Mouse (Mus musculus) left cerebral cortex, postnatal 4 days (tissue): ENCODE results near the gene Blm. TPM values are rescaled to one million over a fixed set of nuclear protein-coding genes. Genes with fewer than 3 reads are reported as not detected.

ENCODE experiments used
- DNase-seq: peaks from one replicate; pipeline ENCODE4 v3.0.0-alpha.2; 2022
- intact Hi-C: fragments of 180-260 bp; cut with DNase I; formaldehyde crosslinking; loops from one replicate; pipeline ENCODE4 v1.15.1; 2025
- total RNA-seq, 2 experiments: library from RNA; stranded (reverse); gene quantifications; 2 replicates each; pipeline ENCODE4 v1.2.3; 2021

The Blm gene
- total RNA-seq, 2 experiments from 2014 or later: 10.6 to 11.9 TPM

DNA sequence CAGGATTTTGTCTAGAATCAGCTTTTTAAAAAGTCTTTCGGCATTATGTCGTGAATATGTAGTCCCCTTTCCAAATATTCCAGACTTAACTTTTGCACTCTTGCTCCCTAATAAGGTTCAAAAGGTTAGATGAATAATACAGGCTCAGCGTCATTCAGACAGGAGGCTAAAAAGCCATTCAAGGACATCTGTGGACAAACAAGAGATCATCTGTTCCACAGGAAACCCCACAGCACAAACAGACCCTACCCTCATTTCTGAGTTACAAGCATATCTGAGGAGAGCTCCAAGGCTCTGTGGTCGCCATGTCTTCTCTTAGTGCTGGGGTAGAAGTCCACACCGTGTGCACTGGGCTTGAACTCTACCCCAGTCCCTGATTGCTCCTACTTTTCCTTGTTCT, 70.1 kb downstream of the Blm start:
- no peak for DNase-seq
- intact Hi-C loops: no loop called here

DNA sequence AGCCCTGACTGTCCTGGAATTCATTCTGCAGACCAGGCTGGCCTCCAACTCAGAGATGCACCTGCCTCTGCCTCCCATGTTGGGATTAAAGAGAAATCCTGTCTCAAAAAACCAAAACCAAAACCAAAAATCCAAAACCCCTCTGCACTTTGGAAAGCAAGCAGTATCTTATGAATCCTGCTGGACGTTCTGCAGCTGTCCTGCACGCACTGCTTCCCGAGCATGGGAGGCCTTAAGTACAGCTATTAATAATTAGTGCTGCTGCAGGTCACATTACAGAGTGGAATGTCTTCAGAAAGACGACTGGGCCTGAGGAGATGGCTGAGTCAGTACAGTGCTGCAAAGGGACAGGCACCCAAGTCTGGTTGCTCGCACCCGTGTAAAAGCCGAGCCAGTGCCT, 73.0 kb downstream of the Blm start:
- intact Hi-C loops: no loop called here
- no peak for DNase-seq

DNA sequence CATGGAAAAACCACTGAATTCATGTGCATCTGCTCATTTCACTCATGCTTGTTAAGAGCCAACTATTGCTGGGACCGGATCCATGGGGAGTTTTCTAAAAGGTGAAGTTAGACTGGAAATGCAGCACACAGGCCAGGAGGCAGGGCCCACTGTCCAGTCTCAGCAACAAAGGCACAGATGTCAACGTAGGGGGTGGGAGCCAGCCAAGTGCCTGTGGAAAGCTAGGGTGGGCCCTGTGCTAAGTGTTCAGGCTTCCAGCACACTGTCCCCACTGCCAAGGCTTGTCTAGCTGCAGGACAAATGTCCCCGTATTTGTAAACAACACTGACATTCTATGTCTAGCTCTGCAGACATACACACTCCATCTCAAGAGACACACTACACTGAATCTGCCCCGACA, 74.0 kb downstream of the Blm start:
- intact Hi-C loops: no loop called here
- no peak for DNase-seq

DNA sequence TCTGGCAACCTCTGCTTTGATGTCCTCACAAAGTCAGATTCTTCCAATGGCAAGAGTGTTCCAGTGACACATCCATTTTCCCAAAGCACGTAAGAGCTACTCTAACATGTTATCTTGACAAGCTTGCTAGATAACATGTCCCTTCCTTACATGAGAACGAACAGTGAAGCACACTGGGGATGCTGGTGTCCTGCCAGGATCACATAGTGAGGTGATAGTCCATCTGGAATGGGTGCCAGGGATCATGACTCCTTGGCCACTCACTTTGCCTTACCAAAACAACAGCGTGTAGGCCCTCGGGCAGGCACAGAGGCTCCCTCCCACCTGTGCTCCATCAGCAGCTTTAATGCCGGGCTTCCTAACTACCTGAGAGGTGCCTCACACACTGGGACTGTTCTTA, 74.7 kb downstream of the Blm start:
- no peak for DNase-seq
- intact Hi-C loops: no loop called here

DNA sequence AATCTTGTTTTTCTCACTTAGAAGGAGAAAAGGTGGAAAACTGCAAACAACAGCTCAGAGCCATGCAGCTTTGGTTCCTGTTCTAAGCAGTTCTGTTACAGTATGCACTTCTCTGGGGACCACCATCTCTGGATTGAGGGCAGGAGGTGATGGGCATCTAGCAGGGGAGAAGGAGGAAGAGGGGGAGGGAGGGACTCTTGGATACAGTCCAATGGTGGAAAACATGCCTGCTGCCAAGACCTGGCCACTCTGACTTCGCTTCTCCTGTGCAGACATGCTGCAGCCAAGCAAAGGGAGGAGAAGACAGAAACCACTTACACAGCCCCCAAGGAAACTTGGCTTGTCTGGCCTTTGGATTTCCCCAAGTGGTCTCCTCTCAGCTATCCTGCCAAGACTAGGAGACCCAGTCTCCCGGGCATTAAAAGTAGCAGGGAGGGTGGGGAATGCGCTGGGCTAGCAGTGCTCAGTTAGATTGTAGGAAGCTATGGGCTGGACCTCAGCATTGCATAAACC, 77.0 kb downstream of the Blm start:
- intact Hi-C loops: no loop called here
- DNase-seq: peak; percentile 29

DNA sequence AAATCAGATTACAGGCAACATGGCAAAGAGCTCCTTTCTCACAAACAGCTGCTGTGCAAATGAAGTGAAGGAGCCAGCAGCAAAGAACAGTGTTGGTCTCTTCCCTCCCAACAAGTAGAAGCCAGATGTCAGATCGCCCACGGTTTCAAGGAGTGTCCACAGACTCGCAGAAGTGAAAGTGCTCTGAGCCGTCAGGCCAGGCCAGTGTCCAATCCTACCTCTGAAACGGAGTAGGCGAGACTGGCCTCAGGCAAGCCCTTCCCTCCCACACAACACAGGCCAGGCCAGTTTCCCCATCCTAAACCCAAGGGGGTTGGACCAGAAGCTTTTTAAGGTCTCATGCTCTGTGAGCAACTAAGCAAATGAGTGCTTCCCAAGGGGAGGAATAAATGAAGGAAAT, 77.7 kb downstream of the Blm start:
- intact Hi-C loops: no loop called here
- no peak for DNase-seq

GRCm38 (mm10) chr7:80456327-80456726, 78.6 kb downstream of the Blm start:
- no peak for DNase-seq
- intact Hi-C loops: no loop called here

- no peak for DNase-seq
- intact Hi-C loops: no loop called here
Measured at GRCm38 (mm10) chr7:80455505-80456160, 79.3 kb downstream of the Blm start.

- intact Hi-C loops: no loop called here
- no peak for DNase-seq
Measured at GRCm38 (mm10) chr7:80454786-80455185, 80.1 kb downstream of the Blm start.

- intact Hi-C loops: no loop called here
- DNase-seq: no peak
Measured at GRCm38 (mm10) chr7:80453997-80454396, 80.9 kb downstream of the Blm start.

GRCm38 (mm10) chr7:80453121-80453520, 81.8 kb downstream of the Blm start:
- no peak for DNase-seq
- intact Hi-C loops: no loop called here

DNA sequence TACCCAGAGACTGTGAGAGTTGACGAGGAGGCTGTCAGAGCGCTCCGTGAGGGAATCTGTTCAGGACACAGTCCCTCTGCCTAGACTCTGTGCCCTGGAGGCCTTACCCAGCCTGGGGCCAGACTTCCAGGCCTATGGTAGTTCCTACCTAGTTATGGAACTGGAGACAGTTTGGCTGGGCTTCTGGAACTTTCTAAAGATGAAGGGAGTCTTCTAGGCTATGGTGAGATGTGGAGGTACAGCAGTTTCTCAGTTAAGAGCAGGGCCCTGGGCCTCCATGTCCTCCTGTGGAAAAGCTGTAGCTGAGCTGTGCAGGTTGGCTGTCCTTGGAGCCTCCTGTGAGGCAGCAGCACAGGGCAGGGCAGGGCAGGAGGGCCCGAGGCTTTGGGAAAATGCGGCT, 82.7 kb downstream of the Blm start:
- no peak for DNase-seq
- intact Hi-C loops: no loop called here

DNA sequence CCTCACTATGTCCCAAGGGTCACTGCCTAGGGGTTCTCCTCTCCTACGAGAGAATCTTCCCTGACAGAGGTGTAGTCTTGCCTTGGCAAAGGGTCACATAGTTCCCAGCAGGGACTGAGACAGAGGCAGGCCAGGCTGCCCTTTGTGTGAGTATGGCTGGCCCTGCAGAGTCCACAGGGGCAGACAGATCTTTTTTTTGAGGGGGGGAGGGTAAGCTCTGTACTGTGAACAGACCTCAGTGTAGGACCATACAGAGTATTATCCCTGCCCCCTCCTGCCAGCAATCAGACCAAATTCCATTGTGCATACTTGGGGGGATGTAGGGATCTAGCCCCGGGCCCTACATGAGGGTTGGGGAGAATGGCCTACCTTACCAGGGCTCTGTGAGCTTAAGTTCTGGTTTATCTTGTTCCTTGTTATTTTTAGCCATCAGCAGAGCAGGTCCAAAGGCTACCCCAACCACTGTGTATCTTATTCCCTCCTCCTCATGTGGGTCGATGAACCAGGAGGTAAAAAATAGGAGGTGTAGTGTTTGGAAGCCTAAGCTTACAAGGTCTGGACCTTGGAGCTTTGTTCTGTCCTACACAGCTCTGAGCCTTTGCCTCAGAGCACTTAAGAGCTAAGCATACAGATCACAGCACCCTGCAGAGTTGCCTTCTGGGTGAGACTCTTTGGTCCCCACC, 83.2 kb downstream of the Blm start:
- no peak for DNase-seq
- intact Hi-C loops: no loop called here

DNA sequence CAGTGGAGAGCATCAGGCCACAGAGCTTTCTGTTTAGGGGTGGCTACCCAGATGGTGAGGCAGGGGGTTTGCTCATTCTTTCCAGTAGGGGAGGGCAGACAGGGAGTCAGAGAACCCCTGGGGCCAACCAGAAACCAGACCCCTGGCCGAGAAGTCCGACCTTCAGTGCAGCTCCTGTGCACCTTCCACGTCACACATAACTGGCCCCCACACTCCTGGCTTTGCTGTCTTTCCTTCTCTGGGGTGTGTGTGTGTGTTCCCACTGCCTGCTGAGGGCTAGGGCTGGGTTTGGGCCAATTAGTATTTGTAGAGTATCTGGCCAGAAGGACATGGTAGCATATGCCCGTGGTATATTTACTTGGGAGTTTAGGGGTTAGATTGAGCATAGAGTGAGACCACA, 84.6 kb downstream of the Blm start:
- intact Hi-C loops: no loop called here
- no peak for DNase-seq

DNA sequence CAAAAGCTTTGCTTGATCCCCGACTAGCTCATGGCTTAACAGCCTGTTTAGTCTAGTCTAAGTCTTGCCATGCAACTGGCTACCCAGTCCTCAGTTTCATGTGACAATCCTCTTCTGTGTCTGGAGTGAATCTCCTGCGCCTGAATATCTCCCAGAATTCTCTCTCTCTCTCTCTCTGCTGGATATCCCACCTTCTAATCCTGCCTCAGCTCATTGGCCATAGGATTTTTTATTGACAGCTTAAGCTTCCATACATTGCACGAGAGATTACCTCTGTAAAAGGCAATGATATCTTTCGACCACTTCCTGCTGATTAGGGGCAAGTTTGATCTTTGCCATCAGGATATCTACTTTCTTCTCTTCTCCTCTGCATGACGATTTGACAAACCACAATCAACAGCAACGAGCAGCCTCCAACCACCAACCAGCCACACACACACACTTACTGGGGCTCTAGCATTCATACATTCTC, 85.3 kb downstream of the Blm start:
- intact Hi-C loops: no loop called here
- DNase-seq: no peak

GRCm38 (mm10) chr7:80447336-80447735, 87.6 kb downstream of the Blm start:
- intact Hi-C loops: no loop called here
- no peak for DNase-seq

DNA sequence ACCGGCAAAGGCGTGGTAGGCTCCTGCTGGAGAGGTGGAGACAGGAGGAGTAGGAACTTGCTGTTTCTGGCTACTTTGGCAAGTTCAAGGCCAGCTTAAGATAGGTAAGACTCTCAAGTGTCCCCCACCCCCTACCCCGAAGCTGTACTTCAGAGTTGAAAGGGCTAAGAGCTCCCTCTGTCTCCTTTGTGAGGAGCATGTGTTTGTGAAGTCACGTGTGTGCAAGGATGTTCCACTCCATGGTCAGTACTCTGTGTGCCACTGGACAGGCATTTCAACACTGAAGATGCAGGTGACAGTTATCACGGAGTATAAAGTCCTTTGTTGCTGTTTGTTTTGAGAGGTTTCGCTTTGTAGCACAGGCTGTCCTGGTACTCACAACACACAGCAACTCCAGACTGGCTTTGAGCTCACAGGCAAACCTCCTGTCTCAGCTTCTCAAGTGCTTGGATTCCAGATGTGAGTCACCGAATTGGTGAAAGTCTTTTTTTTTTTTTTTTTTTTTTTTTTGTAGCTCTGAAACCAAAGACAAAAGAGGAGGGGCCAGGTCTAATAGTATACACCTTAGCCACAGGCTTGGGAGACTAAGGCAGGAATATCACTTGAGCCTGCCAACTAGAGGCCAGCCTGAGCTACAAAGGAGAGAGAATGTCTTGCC, 88.6 kb downstream of the Blm start:
- intact Hi-C loops: no loop called here

GRCm38 (mm10) chr7:80445492-80445891, 89.4 kb downstream of the Blm start:
- no peak for DNase-seq
- intact Hi-C loops: no loop called here

More for the DNA sequence above, 88.6 kb downstream of the Blm start:
- no peak for DNase-seq

DNA sequence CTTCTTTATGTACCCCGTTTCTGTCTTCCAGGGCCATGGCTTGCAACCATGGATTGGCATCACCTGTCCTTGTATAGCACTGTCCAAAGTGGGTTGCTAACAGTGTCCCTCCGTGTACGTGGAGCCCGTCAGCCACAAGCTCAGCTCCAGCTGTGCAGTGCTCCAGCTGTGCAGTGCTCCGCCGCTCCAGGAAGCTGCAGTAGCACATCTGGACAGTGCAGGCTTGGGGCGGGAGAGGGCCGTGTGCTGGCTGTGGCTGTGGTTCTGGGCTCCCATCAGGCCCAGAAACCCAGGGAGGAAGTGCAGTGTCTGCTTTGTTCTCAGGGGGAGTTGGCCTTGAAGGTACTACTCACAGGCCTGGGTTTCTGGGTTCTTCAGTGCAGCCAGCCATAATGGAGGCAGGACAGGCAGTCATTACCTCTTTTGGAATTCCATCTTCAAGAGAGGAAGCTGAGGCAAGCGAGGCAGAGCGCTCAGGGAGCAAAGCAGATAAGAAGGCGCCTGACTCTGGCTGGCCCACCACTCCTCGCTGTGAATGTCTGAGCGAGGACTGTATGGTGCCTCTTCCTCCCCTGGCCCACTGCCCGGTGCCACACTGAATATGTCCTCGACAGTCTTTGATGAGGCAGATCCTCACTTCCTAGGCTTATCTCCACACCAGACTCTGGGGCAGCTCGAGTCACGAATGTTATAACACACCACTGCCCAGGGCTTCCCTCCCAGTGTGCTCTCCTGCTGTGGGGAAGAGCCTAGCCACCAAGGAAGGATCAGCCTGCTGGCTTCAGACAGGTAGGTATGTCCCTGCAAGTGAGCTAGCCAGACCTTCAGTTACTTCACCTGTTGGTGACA, 90.3 kb downstream of the Blm start:
- intact Hi-C loops: no loop called here
- peak; percentile 51 for DNase-seq

DNA sequence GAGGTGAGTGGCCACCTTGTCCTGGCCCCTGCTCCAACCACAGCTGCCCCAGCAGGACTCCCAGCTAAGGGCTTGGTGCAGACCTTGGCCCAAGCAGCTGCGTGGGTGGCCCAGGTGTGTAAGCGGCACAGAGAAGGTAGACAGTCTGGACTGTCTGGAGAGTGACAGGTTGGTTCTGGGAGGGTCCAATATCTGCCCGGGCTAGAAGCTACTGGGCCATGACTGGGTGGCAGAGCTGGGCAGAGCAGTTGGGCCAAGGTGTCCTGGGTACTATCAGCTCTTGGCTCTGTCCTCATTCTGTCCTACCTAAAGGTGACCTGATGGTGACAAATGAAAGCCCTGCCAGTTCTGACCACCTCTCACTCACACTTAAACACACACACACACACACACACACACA, 91.8 kb downstream of the Blm start:
- no peak for DNase-seq
- intact Hi-C loops: no loop called here
